Mouse (Mus musculus) liver, postnatal 0 days (tissue): Measurements from ENCODE around the gene Anxa4. TPM values are rescaled to one million over a fixed set of nuclear protein-coding genes. Genes with fewer than 3 reads are reported as not detected.

Experiments used
- ATAC-seq: fragments of 200-750 bp; cut with Nextera tagmentation; 2 replicates; pipeline ENCODE4 v1.8.0; 2017; ENCODE audit warnings: mild to moderate bottlenecking, moderate library complexity
- DNase-seq: peaks from one replicate; pipeline ENCODE4 v3.0.0-alpha.2; 2016
- H3K27ac ChIP-seq: fragments of 300-500 bp; sonication (generic); 2 replicates; pipeline ENCODE4 v1.5.1; 2014; ENCODE audit warnings: antibody characterized with exemption, moderate library complexity, mild to moderate bottlenecking, low read depth
- H3K27me3 ChIP-seq: fragments of 300-500 bp; sonication (generic); 2 replicates; pipeline ENCODE4 v1.6.1; 2014; ENCODE audit warnings: low read length, control low read depth, mixed read lengths; ENCODE audit not compliant: insufficient read depth
- H3K36me3 ChIP-seq: fragments of 300-500 bp; sonication (generic); replicated peaks from 2 replicates; pipeline ENCODE4 v1.6.1; 2014; ENCODE audit warnings: mild to moderate bottlenecking, control low read depth, low read length, moderate library complexity, mixed read lengths; ENCODE audit not compliant: insufficient read depth
- H3K4me1 ChIP-seq: fragments of 300-500 bp; sonication (generic); 2 replicates; pipeline ENCODE4 v1.6.1; 2014; ENCODE audit warnings: antibody characterized with exemption, mild to moderate bottlenecking, control low read depth; ENCODE audit not compliant: insufficient read depth
- H3K4me2 ChIP-seq: fragments of 300-500 bp; sonication (generic); 2 replicates; pipeline ENCODE4 v1.6.1; 2014; ENCODE audit warnings: low read depth, mild to moderate bottlenecking, low read length, moderate library complexity, mixed read lengths
- H3K4me3 ChIP-seq: fragments of 300-500 bp; sonication (generic); 2 replicates; pipeline ENCODE4 v1.5.1; 2014; ENCODE audit warnings: low read depth, low read length
- H3K9ac ChIP-seq: fragments of 300-500 bp; sonication (generic); replicated peaks from 2 replicates; pipeline ENCODE4 v1.6.1; 2014; ENCODE audit warnings: mild to moderate bottlenecking, moderate library complexity
- H3K9me3 ChIP-seq: fragments of 300-500 bp; sonication (generic); 2 replicates; pipeline ENCODE4 v1.6.1; 2016; ENCODE audit warnings: mild to moderate bottlenecking, control low read depth, low read length, mixed read lengths
- CTCF ChIP-seq: sonication (generic); IDR thresholded peaks from 2 replicates; pipeline ENCODE4 v1.5.1; 2016; ENCODE audit warnings: antibody characterized with exemption, low read depth
- EP300 ChIP-seq: IDR thresholded peaks from 2 replicates; pipeline ENCODE4 v1.6.1; 2016; ENCODE audit warnings: antibody characterized with exemption, low read depth, mild to moderate bottlenecking
- WGBS: fragments of 180-500 bp; shearing (Covaris S2); extraction: QIAGEN DNeasy Blood & Tissue Kit; methylation state at CpG from one replicate; pipeline ENCODE4 v1.1.7; 2014; ENCODE audit not compliant: insufficient replicate concordance; 5-methylcytosine and 5-hydroxymethylcytosine counted together
- polyA plus RNA-seq: library from polyadenylated mRNA; unstranded; fragments of >200 nt; fragmentation: Nextera tagmentation; extraction: Ambion mirVana; gene quantifications from 2 replicates; pipeline ENCODE4 v1.2.1, GENCODE M21; 2015

Anxa4 gene
- polyA plus RNA-seq, 1 experiment from 2014 or later = 32.7 TPM

DNA sequence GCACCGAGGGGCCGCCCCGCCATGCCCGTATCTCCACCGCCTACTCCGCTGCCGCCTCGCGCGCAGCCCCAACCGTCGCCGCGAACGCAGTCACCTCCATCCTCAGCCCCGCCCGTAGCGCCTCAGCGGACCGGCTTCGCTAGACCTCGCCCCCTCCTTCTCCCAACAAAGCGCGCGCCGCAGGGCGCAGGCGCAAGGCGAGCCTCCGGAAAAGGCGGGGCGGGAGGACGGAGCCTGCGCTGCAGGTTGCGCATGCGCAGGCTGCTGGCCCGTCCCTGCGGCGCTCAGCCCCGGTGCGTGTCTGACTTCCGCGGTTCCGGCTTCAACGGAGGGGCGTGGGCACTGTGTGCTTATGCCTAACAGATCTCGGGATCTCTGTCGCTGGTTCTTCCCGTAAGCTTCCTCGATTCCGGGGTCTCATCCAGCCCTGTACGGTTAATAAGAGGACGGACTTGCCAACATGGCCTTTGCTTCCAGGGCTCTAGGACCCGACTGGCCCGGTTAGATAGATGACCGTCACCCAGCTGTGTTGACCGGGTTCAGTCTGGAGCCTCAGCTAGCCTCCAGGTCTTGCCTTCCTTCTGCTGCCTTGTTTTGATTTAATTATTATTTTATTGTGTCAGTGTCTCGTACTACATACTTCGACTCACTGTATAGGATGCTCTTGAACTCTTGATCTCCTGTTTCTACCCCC is 60.1 kb downstream of the Anxa4 start, which contains the start of gene Gmcl1:
Gene Gmcl1, minus strand, starts transcription at position 201 of the 694 bp plus-strand sequence.
- no peak for TF ChIP-seq CTCF
- TF ChIP-seq EP300 = no peak
- H3K27me3 ChIP-seq = no peaks in the 10 kb centered on the region
- H3K36me3 ChIP-seq = 0 out of 2 replicates have a peak, but pooled peaks cover 3% of the 10 kb centered on the region
- peak; percentile 97 for DNase-seq
- peak within 1 kb of the TSS; percentile 79 for H3K9ac ChIP-seq
- H3K9me3 ChIP-seq = no peaks in the 10 kb centered on the region
- peak; percentile 98 for ATAC-seq
- H3K4me1 ChIP-seq = 0 out of 2 replicates have a peak, but pooled peaks cover 2% of the 10 kb centered on the region
- peak within 1 kb of the TSS; percentile 92 for H3K4me2 ChIP-seq
- H3K27ac ChIP-seq = peak within 1 kb of the TSS; percentile 66
- peak within 1 kb of the TSS; percentile 82 for H3K4me3 ChIP-seq
- under 1% methylated on average over 51 of the region's 59 CpGs for WGBS

DNA sequence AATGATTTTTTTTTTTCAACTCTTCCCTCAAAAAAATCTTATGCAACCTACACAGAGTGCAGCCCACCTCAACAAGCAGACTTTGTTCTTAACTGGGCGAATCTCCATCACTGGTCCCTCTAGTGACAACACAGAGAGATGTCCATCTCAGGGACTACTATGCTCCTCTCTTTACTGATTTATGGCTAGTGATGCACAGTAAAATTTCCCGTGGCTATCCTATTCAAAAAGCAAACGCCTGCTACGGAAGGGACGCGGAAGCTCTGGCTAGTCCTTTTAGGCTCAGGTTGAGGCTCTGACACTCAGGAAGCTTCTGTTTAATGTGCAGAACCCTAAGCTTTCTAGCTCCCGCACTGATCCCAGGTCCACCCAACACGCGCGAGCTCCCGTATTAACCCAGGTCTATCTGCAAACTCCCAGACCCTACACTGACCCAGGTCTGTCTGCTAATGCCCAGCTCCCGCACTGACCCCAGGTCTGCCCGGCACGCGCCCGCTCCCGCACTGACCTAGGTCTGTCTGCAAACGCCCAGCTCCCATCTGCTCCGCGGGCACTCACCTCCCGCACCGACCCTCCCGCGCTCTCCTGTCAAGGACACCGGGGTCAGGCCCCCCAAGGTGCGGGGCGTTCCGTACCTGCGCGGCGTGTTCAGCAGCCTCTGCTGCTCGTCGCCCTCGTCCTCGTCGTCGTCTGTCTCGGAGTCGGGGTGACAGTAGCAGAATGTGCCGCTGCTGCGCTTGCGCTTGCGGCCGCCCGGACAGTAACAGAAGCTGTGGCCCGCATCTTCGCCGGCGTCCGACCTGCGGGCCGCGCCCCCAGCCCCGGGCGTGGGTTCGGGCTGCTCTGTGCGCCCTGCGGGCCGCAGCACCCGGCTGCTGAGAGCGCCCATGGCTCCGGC is 60.9 kb downstream of the Anxa4 start:
- Histone ChIP-seq H3K27ac (peak overlapping the region; percentile 66), H3K4me2 (peak overlapping the region; percentile 92), H3K27me3 (no peaks in the 10 kb centered on the region), H3K4me3 (peak overlapping the region; percentile 82), H3K9ac (peak overlapping the region; percentile 79), H3K36me3 (0 out of 2 replicates have a peak, but pooled peaks cover 3% of the 10 kb centered on the region), H3K9me3 (no peaks in the 10 kb centered on the region), H3K4me1 (0 out of 2 replicates have a peak, but pooled peaks cover 2% of the 10 kb centered on the region)
- WGBS = under 1% methylated on average over 59 of the region's 62 CpGs
- ATAC-seq (no peak; the same call in 1 of the 2 replicates), DNase-seq (peak; percentile 55)
- TF ChIP-seq CTCF (no peak), EP300 (no peak)

GRCm38 (mm10) chr6:86728711-86729110 is 64.7 kb downstream of the Anxa4 start:
- no peak for ATAC-seq
- TF ChIP-seq EP300 (no peak), CTCF (no peak)
- no peaks in the 10 kb centered on the region for H3K4me1 ChIP-seq
- no peak overlapping the region for H3K4me2 ChIP-seq
- DNase-seq = no peak
- no peak overlapping the region for H3K9ac ChIP-seq
- no peak overlapping the region for H3K27ac ChIP-seq
- H3K27me3 ChIP-seq = no peaks in the 10 kb centered on the region
- H3K4me3 ChIP-seq = no peak overlapping the region
- 0 out of 2 replicates have a peak, but pooled peaks cover 4% of the 10 kb centered on the region for H3K36me3 ChIP-seq
- H3K9me3 ChIP-seq = no peaks in the 10 kb centered on the region
- 83% methylated on average over 5 of the region's 5 CpGs for WGBS

DNA sequence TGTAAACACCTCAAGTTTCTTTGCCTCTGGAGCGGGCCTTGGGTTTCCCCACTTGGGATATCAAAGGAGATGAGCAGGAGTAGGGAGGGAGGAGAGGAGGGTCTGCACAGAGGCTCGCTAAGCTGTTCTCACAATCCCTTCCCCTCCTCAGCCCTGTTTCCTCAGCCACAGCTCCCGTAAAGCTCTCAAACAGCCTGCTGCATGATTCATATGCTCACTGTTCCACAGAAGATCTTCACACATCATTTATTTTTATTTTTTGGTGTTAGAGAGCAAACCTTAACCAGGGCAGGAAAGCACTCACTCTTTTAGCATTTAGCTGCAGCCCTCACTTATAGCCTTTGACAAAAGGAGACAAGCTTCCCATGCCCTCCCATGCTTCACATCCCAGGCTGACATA is 71.4 kb downstream of the Anxa4 start:
- no peak for DNase-seq
- TF ChIP-seq CTCF (no peak), EP300 (no peak)
- H3K36me3 ChIP-seq = peaks cover 4% of the 10 kb centered on the region; the same call in 1 of the 2 replicates
- no peaks in the 10 kb centered on the region for H3K4me1 ChIP-seq
- no peak overlapping the region for H3K4me3 ChIP-seq
- no peaks in the 10 kb centered on the region for H3K9me3 ChIP-seq
- ATAC-seq = no peak
- 83% methylated on average over 3 of the region's 3 CpGs for WGBS
- H3K27me3 ChIP-seq = no peaks in the 10 kb centered on the region
- H3K27ac ChIP-seq = no peak overlapping the region
- H3K4me2 ChIP-seq = no peak overlapping the region
- H3K9ac ChIP-seq = no peak overlapping the region

- no peak for TF ChIP-seq EP300
- TF ChIP-seq CTCF = no peak
- no peaks in the 10 kb centered on the region for H3K27me3 ChIP-seq
- no peak overlapping the region for H3K27ac ChIP-seq
- H3K9ac ChIP-seq = no peak overlapping the region
- no peaks in the 10 kb centered on the region for H3K4me1 ChIP-seq
- ATAC-seq (no peak), DNase-seq (no peak)
- 84% methylated on average over 4 of the region's 4 CpGs for WGBS
- H3K9me3 ChIP-seq = no peaks in the 10 kb centered on the region
- no peak overlapping the region for H3K4me3 ChIP-seq
- no peak overlapping the region for H3K4me2 ChIP-seq
- peaks cover 18% of the 10 kb centered on the region for H3K36me3 ChIP-seq
These were observed 85.2 kb downstream of the Anxa4 start for GRCm38 (mm10) chr6:86708072-86708774.
